Mouse (Mus musculus) forebrain, embryonic 14.5 days (tissue): ENCODE measurements at regions not wholly inside any gene's neighbourhood (a gene's known extent, or its start where the extent isn't known, plus 50 kb on each side); places are given as distances from the start of the nearest gene placed in this dataset.

Source experiments
- ATAC-seq: fragments of 200-750 bp; cut with Nextera tagmentation; 2 replicates; pipeline ENCODE4 v1.8.0; 2017; ENCODE audit warnings: mild to moderate bottlenecking, moderate library complexity
- DNase-seq: peaks from one replicate; pipeline ENCODE4 v3.0.0-alpha.2; 2015; ENCODE audit warnings: low spot score
- H3K27ac ChIP-seq: fragments of 300-500 bp; sonication (generic); 2 replicates; pipeline ENCODE4 v1.5.1; 2014; ENCODE audit warnings: low read depth, mild to moderate bottlenecking, control low read depth, low read length, moderate library complexity
- H3K27me3 ChIP-seq: fragments of 300-500 bp; sonication (generic); replicated peaks from 2 replicates; pipeline ENCODE4 v1.6.1; 2014; ENCODE audit warnings: low read length, control low read depth, mixed read lengths; ENCODE audit not compliant: control insufficient read depth, insufficient read depth
- H3K36me3 ChIP-seq: fragments of 300-500 bp; sonication (generic); 2 replicates; pipeline ENCODE4 v1.6.1; 2014; ENCODE audit warnings: low read length, control low read depth; ENCODE audit not compliant: control insufficient read depth, insufficient read depth
- H3K4me1 ChIP-seq: fragments of 300-500 bp; sonication (generic); 2 replicates; pipeline ENCODE4 v1.6.1; 2014; ENCODE audit warnings: antibody characterized with exemption, low read length, control low read depth; ENCODE audit not compliant: control insufficient read depth, insufficient read depth
- H3K4me2 ChIP-seq: fragments of 300-500 bp; sonication (generic); 2 replicates; pipeline ENCODE4 v1.6.1; 2014; ENCODE audit warnings: mild to moderate bottlenecking, control low read depth, low read length
- H3K4me3 ChIP-seq: fragments of 300-500 bp; sonication (generic); 2 replicates; pipeline ENCODE4 v1.5.1; 2014; ENCODE audit warnings: low read depth, low read length, control low read depth
- H3K9ac ChIP-seq: fragments of 300-500 bp; sonication (generic); 2 replicates; pipeline ENCODE4 v1.6.1; 2014; ENCODE audit warnings: mild to moderate bottlenecking, low read length, control low read depth, moderate library complexity
- H3K9me3 ChIP-seq: fragments of 300-500 bp; sonication (generic); replicated peaks from 2 replicates; pipeline ENCODE4 v1.6.1; 2016; ENCODE audit warnings: low read length, control low read depth, mixed read lengths; ENCODE audit not compliant: control insufficient read depth
- WGBS: fragments of 180-500 bp; shearing (Covaris S2); extraction: QIAGEN DNeasy Blood & Tissue Kit; methylation state at CpG from one replicate; pipeline ENCODE4 v1.1.7; 2014; 5-methylcytosine and 5-hydroxymethylcytosine counted together

DNA sequence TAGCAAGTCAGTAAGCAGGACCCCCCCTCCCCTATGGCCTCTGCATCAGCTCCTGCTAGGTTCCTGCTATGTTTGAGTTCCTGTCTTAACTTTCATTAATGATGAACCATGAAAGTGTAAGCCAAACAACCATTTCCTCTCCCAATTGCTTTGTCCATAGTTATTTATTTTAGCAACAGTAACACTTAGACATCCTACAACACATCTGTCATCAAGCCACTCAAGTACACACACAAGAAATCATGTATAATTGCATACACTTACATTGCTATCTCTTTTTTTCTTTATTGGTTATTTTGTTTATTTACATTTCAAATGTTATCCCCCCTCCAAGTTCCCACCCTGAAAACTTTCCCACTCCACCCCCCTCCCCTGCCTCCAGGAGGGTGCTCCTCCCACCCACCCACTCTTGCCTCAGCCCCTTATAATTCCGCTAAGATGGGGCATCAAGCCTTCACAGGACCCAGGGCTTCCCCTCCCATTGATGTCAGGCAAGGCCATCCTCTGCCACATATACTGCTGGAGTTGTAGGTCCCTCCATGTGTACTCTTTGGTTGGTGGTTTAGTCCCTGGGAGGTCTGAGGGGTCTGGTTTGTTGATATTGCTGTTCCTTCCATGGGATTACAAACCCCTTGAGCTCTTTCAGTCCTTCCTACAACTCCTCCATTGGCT is 310.9 kb upstream of the Ccnh start:
- 84% methylated on average over 1 of the region's 1 CpGs for WGBS
- H3K4me1 ChIP-seq = no peaks in the 10 kb centered on the region
- H3K27me3 ChIP-seq = no peaks in the 10 kb centered on the region
- no peaks in the 10 kb centered on the region for H3K36me3 ChIP-seq
- H3K9me3 ChIP-seq = no peaks in the 10 kb centered on the region
- H3K4me3 ChIP-seq = no peak overlapping the region
- ATAC-seq (no peak), DNase-seq (no peak)
- no peak overlapping the region for H3K9ac ChIP-seq
- no peak overlapping the region for H3K4me2 ChIP-seq
- no peak overlapping the region for H3K27ac ChIP-seq

- Histone ChIP-seq H3K4me3 (peak overlapping the region; percentile 20), H3K27me3 (no peaks in the 10 kb centered on the region), H3K9ac (no peak overlapping the region), H3K4me1 (no peaks in the 10 kb centered on the region), H3K4me2 (peak overlapping the region; percentile 36), H3K36me3 (no peaks in the 10 kb centered on the region), H3K27ac (peak overlapping the region; percentile 74), H3K9me3 (no peaks in the 10 kb centered on the region)
- 26% methylated on average over 6 of the region's 6 CpGs for WGBS
- peak; percentile 90 for DNase-seq
- peak; percentile 96 for ATAC-seq
Observed at GRCm38 (mm10) chr13:84905347-84905981, 283.7 kb upstream of the Ccnh start.

GRCm38 (mm10) chr13:84905994-84906393 is 283.2 kb upstream of the Ccnh start:
- ATAC-seq (peak; percentile 91), DNase-seq (peak; percentile 81)
- H3K4me3 ChIP-seq = peak overlapping the region; percentile 19; the same call in 1 of the 2 replicates
- H3K4me2 ChIP-seq = peak overlapping the region; percentile 36
- 21% methylated on average over 3 of the region's 3 CpGs for WGBS
- H3K36me3 ChIP-seq = no peaks in the 10 kb centered on the region
- no peaks in the 10 kb centered on the region for H3K27me3 ChIP-seq
- H3K27ac ChIP-seq = peak overlapping the region; percentile 63; the same call in 1 of the 2 replicates
- H3K4me1 ChIP-seq = no peaks in the 10 kb centered on the region
- H3K9me3 ChIP-seq = no peaks in the 10 kb centered on the region
- H3K9ac ChIP-seq = no peak overlapping the region

- H3K4me1 ChIP-seq = no peaks in the 10 kb centered on the region
- H3K9ac ChIP-seq = no peak overlapping the region
- ATAC-seq (no peak), DNase-seq (peak; percentile 19)
- no peak overlapping the region for H3K4me2 ChIP-seq
- no peak overlapping the region for H3K27ac ChIP-seq
- no peaks in the 10 kb centered on the region for H3K27me3 ChIP-seq
- 16% methylated on average over 1 of the region's 1 CpGs for WGBS
- H3K4me3 ChIP-seq = no peak overlapping the region
- no peaks in the 10 kb centered on the region for H3K36me3 ChIP-seq
- no peaks in the 10 kb centered on the region for H3K9me3 ChIP-seq
Observed at GRCm38 (mm10) chr13:84931271-84931670, 257.9 kb upstream of the Ccnh start.

DNA sequence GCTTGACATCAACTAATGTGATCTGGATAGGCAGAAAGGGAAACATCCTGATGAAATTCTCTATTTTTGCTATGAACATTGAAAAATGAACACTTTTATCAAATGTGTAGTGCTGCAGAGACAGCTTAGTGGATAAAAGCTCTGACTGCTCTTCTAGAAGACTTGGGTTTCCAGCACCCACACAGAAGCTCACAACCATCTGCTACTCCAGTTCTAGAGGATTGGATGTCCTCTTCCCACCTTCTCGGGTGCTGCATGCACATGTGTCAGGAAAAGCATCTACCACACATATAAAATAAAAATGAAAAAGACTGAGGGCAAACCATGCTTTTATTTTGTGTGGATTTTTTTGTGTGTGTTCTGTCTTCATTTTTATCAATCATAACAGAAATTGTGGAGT is 253.6 kb upstream of the Ccnh start:
- no peaks in the 10 kb centered on the region for H3K9me3 ChIP-seq
- no peak overlapping the region for H3K9ac ChIP-seq
- H3K4me2 ChIP-seq = no peak overlapping the region
- H3K27me3 ChIP-seq = no peaks in the 10 kb centered on the region
- H3K4me3 ChIP-seq = no peak overlapping the region
- DNase-seq = no peak
- H3K27ac ChIP-seq = no peak overlapping the region
- H3K36me3 ChIP-seq = no peaks in the 10 kb centered on the region
- WGBS = 91% methylated on average over 1 of the region's 1 CpGs
- ATAC-seq = no peak
- H3K4me1 ChIP-seq = no peaks in the 10 kb centered on the region

GRCm38 (mm10) chr13:84939695-84940094 is 249.5 kb upstream of the Ccnh start:
- DNase-seq (no peak), ATAC-seq (no peak)
- H3K36me3 ChIP-seq = no peaks in the 10 kb centered on the region
- no peak overlapping the region for H3K9ac ChIP-seq
- H3K9me3 ChIP-seq = no peaks in the 10 kb centered on the region
- no peak overlapping the region for H3K4me3 ChIP-seq
- WGBS = 89% methylated on average over 7 of the region's 7 CpGs
- H3K27me3 ChIP-seq = no peaks in the 10 kb centered on the region
- H3K27ac ChIP-seq = no peak overlapping the region
- H3K4me1 ChIP-seq = no peaks in the 10 kb centered on the region
- no peak overlapping the region for H3K4me2 ChIP-seq

DNA sequence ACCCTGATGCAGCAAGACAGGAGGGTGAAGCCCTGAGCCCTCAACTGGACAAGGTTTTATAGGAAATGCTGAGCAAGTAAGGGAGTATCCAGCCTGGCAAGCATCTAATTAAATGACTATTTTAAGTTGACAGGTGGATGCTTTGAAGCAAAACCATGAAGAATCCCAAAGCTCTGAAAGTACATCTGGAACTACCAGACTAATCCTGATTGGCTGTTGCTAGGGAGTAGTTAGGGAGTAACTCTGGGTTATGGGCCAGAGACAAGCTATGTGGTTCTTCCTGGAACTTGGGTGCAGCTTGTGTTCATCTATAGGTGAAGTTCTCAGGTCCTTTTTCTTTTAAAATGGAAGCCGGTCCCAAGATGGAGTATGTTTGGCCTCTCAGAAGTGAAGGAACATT is 248.3 kb upstream of the Ccnh start:
- Histone ChIP-seq H3K9me3 (no peaks in the 10 kb centered on the region), H3K9ac (no peak overlapping the region), H3K4me3 (no peak overlapping the region), H3K36me3 (no peaks in the 10 kb centered on the region), H3K4me1 (no peaks in the 10 kb centered on the region), H3K27ac (no peak overlapping the region), H3K4me2 (no peak overlapping the region), H3K27me3 (no peaks in the 10 kb centered on the region)
- DNase-seq (no peak), ATAC-seq (no peak)
- 98% methylated on average over 1 of the region's 1 CpGs for WGBS

DNA sequence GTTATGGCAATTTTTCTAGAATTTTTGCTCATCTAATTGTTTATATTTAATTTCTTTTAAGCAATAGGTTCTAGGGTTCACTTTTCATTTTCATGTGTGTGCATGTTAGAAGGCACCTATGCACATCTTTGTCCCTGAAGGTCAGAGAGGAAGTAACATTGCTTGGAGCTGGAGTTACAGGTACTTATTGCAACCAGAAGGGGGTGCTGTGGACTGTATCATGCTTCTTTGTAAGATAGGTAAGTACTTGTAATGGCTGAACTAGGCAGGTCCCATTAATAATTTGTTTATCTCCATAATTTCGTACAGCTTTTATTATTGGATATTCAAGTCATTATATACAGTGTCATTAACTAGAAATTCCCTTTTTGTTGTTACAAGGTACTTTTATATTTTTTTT is 238.3 kb upstream of the Ccnh start:
- Histone ChIP-seq H3K27ac (no peak overlapping the region), H3K4me3 (no peak overlapping the region), H3K9ac (no peak overlapping the region), H3K9me3 (no peaks in the 10 kb centered on the region), H3K4me2 (no peak overlapping the region), H3K36me3 (no peaks in the 10 kb centered on the region), H3K4me1 (no peaks in the 10 kb centered on the region), H3K27me3 (no peaks in the 10 kb centered on the region)
- 50% methylated on average over 1 of the region's 1 CpGs for WGBS
- peak; percentile 62 for DNase-seq
- ATAC-seq = 0 out of 2 replicates have a peak, but pooled peaks have one; percentile 55

GRCm38 (mm10) chr13:84953161-84953560 is 236.0 kb upstream of the Ccnh start:
- Histone ChIP-seq H3K36me3 (no peaks in the 10 kb centered on the region), H3K9ac (no peak overlapping the region), H3K9me3 (no peaks in the 10 kb centered on the region), H3K4me3 (no peak overlapping the region), H3K4me1 (no peaks in the 10 kb centered on the region), H3K27me3 (no peaks in the 10 kb centered on the region), H3K4me2 (no peak overlapping the region), H3K27ac (no peak overlapping the region)
- no peak for ATAC-seq
- 84% methylated on average over 2 of the region's 2 CpGs for WGBS
- DNase-seq = no peak
